Mouse (Mus musculus) heart, adult 11 months (tissue): ENCODE measurements around the gene Chil5.
"Not testable (repeated sequence)": the region's sequence is repeated elsewhere in the genome, so short reads cannot be mapped to it uniquely, and the experiment has no call there.

Source experiments
- DNase-seq: peaks from one replicate; pipeline ENCODE4 v3.0.0; 2022

Chil5 gene

DNA sequence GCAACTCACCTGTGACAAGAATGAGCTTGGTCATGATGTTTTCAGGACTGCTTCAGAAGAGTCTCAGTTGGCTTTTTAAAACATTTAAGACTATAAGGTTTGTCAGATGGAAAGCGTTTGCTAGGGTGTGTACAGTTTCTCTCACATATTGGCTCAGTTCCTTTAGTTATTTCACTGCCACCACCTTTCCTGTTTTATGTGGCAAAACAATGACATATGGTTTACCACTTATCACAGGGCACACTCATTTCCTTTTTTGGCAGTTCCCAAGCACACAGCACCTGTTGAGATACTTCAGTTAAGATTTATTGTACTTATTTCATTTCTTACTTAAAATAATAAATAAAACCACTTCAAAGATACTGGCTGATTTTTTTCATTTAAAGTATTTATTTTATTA lies at the start of gene Chil5:
Chil5 (minus strand) TSS at position 34 of the 400 bp plus-strand sequence.
- no peak for DNase-seq

DNA sequence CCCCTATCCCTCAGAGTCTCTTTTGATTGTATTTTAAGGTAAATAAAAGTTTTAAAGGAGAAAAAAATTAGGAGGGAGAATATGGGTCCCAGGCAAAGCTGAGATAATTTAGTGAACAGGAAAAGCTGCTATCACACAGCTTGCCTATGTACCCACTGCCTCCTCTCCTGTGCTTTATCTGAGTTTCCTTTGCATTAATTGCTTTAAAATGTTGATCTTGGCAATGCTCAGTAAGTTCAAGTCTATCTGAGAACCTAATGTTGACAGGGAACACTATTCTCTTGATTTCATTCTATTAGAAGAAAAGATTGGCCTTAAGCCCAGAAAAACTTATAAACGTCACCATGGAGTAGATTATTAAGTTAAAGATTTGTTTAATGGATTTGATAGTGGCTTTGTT lies 42.2 kb upstream of the Chil5 start:
- no peak for DNase-seq

DNA sequence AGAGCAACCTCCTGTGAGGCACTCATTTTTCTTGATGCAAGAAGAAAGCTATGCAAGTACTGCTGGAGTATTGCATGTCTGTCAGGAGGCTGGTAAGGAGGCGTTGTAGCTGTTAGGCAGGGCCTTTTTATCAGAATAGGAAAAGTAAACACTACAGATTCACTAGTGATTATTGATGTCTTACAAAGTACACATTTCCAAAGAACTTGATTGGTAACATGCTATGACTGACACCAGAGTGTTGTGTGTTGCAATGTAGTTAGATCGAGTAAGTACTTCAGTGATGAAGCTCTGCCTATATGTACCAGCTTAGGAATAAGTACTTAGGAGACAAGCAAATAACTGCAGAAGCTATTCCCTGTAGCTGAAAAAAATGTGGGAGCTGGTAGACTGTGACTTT lies 38.4 kb upstream of the Chil5 start:
- DNase-seq: no peak

DNA sequence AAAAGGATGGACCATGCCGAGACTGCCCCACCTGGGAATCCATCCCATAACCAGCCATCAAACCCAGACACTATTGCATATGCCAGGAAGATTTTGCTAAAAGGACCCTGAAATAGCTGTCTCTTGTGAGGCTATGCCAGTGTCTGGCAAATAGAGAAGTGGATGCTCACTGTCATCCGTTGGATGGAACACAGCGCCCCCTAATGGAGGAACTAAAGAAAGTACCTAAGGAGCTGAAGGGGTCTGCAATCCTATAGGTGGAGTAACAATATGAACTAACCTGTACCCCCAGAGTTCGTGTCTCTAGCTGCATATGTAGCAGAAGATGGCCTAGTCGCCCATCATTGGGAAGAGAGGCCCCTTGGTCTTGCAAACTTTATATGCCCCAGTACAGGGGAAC lies 35.1 kb upstream of the Chil5 start:
- DNase-seq: peak; percentile 74

DNA sequence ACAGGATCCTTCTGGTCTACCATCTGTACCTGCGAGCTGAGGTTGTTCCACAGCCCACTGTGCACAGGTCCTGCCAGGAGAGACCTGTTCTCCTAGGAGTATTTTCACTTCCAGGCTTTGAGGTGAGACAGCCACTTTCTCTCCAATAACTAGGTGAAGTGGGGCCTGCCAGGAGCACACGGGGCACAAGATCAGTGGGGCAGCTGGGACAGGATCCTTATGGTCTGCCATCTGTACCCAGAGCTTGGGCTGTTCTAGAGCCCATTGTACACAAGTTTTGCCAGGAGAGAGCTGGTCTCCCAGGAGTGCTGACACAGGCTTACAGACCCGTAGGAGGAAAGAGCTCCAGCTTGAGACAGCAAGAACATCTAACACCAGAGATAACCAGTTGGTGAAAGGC lies 25.4 kb upstream of the Chil5 start:
- no peak for DNase-seq

DNA sequence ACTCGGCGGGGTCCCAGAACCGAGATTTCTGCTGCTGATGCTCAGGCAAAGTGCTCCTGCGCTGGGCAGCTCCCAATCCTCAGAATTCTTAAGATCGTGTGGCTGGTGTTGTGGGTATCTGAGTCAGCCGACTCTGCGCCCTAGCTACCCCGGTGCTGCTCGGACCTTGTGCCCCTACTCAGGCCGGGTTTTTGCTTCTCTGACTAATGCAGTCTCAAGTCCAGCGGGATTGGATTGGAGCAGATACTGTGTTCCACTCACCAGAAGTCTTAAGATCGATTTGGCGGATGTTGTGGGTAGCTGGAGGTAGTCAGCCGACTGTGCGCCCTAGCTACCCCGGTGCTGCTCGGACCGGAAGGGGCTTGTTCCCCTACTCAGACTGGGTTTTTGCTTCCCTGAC lies 19.3 kb upstream of the Chil5 start:
- no peak for DNase-seq

DNA sequence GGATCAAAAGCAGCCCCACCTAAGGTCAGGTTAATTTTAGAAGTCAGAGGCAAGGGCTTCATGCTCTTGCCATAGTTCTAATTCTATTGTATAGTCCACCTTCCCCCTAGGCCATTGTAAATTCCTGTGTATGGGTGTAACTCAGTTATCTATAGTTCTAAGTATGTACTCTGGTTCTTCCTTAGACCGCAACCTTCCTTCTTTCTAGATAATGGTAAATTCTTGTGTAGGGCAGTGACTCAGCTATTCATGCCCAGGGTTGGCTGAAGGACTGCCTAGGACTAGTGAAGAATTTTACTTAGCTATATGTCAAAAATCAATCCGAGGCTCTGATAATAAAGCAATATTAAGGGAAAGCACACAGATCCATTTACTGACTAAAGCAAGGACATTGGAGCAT lies 7.7 kb upstream of the Chil5 start:
- no peak for DNase-seq

DNA sequence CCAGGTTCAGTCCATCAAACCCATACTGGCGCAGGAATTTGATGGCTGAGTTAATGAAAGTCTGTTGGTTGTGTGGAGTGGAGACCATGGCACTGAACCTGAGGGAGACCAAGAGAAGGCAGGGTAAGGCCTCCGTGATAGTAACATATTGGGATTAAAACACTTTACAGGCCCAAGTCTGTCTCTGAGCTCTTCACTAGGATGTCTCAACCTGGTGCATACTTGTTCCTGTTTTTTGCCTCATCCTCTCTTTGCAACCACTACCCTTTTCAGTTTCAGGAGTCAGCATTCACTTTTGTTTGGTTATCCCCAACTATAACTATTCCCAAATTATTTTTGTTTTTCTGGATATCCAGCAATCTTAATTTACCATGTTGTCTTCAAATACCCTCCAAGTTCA lies 8.5 kb downstream of the Chil5 start:
- DNase-seq: no peak

DNA sequence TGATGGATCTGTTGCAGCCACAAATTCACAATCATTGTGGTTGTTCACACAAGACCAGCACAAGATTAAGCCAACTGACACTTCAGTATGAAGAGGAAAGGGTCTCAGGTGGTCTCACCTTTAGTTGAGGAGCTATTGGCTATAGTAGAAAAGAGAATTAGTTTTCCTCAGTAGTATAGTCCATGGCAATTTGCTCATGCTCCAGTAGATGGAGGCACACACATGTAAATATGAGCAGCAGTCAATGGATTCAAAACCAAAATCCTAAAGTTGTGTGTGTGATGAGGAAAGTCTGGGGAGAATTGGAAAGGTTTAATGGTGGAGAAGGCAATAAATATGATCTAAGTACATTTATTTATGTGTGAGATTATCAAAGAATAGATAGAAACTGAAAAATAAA lies 10.8 kb downstream of the Chil5 start:
- DNase-seq: no peak

DNA sequence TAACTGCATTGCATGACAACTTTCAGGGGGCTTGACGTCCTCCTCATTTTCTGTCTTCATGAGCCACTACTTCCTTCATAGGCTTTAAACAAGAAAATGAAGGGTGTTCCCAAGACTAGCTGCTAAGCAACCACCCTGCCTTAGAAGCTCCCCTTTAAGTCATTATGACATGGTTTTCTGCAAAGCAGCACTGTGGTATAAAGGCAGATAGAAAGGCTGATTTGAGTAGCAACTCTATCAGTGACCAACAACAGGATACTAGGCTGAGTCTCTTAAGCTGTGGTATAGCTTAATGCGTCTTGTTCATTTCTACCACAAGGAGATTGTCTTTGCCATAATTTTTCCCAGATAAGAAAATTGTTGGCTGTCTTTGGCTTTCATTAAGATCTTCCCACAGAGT lies 18.1 kb downstream of the Chil5 start, which contains the start of gene Pifo:
Pifo (minus strand) TSS at position 101 of the 400 bp plus-strand sequence.
- no peak for DNase-seq

DNA sequence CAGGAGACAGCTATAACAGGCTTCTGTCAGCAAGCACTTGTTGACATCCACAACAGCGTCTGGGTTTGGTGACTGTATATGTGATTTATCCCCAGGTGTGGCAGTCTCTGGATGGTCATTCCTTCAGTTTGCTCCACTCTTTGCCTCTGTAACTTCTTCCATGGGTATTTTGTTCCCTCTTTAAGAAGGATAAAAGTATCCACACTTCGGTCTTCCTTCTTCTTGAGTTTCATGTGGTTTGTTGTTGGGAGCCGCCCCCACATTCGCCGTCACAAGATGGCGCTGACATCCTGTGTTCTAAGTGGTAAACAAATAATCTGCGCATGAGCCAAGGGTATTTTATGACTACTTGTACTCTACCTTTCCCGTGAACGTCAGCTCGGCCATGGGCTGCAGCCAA lies 29.3 kb downstream of the Chil5 start:
- peak; percentile 42 for DNase-seq

DNA sequence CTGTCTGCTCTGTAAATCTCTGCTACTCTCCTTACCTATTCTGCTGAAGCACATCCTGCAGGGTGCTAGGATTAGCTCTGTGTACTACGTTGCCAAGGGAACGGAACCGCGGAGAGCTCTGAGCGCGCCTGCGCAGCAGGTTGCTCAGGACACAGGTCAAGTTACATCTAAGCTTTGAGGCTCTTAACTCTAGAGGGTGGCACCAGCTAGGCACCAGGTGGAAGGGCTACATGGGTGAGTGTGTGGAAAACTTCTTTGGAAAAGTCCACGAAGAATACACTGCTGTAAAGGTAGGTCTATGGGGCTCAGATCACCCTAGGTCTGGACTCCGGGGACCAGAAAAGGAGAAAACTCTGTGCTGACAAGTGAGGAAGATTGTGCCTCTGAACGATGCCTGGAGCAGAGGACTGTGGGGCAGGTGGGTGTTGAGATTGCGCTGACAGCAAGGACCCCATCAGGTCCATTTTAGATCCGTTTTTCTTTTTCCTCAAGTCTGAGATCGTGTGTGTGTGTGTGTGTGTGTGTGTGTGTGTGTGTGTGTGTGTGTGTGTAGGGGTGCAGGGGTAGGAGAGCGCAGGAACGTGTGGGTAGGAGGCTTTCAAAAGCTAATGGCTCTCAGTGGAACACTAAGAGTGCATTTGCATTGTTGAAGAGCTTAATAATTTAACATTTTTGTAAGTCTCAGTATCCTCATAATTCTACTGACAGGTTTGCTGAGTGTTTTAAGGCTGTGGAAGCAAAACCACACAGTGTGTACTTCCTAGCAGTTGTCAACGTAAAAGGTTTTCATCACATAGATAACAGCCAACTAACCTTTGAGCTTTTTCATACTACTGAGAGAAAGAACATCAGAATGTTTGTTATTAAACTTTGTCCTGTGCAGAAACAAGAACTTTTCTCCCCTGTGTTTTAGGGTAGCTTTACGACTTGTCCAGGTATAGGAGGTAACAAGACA lies 30.9 kb downstream of the Chil5 start:
- DNase-seq: peak; percentile 87

DNA sequence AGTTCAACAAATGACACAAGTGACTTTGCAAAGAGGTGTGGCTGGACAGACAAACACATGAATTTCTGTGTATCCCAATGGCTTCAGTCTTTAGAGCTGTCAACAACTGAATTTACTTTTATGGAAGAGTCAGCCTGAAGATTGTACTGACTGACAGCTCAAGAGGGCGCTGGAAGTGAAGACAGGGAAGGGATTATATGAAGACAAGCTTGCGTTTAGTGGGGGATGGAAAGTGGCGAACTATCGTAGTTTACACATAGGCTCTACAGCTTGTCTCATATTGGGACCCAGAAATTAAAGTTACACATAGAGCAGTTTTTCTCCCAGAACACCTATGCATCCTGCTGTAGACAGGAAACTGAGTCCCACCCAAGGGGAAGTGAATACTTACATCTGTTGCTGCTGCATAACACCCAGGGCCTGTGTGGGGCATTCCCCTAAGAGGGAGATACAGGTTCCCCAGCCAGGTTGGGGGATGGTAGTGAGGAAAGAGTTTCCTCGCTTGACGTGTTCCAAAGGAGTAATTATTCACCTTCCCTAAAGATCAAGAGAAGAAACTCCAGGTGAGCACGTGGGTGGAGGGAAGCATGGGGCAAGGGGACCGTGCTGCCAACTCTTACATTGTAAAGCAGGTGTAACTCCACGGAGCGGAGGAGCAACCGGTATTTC lies 31.8 kb downstream of the Chil5 start:
- peak; percentile 84 for DNase-seq

DNA sequence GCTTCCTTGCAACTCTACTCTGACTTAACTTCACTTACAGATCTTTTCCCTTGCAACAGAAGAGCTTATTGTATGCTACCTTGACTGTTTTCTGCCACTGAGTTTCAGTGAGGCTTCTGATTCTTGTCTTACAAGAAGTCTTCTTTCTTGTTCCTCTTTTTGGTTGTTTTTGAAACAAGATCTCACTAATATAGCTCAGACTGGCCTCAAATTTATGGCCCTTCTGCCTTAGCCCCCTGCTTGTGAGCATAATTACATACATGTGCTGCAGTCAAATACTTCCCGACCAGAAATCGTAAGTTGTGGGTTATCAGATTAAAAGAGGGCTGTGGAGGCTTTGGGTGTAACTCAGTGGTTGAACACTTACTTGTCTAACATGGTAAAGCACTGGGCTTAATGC lies 37.9 kb downstream of the Chil5 start:
- DNase-seq: no peak

DNA sequence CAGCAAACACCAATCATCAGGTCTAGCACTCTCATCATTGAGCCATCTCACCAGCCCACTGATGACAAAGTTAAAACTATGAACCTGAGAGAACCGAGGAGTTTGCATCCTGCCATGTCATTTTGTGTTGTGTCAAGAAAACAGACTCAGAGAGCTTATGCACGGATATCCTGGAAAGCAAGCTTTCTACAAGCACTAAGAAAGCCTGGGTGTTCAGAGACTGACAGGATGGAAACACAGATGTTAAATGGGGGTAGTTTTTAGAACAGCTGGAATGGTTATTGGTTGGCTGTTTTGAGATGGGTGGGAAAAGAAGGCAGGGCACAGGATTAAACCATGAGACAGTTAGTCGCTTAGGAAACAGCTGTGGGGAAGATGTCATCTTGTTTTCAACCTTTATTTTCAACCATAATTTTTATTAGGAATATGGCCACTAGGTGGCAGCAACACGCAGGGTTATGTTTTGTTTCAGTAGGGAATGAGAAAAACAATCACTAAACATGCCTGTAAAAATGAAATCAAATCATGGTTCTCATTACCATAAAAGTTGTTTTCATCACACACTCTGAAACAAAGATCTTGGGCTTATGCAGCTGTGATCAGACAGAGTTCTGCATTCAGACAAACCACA lies 40.8 kb downstream of the Chil5 start:
- DNase-seq: peak; percentile 80

DNA sequence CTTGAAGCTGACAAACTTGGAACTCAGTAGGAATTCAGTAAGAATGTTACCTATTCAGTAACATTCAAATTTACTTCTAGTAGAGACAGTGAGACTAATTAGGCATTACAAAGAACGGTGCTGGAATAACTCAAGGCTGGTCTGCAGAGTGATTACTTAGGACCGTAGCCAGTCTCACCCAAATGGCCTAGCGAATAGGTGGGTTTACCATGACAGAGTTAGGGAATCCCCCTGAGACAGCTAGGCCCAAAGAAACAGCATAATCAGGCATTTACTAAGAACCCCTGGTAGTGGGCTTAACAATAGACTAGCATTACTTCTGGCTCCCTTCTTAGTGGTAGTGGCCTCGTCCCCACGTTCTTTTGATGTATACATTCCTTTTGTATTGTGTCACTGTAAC lies 43.0 kb downstream of the Chil5 start:
- DNase-seq: not testable (repeated sequence)

DNA sequence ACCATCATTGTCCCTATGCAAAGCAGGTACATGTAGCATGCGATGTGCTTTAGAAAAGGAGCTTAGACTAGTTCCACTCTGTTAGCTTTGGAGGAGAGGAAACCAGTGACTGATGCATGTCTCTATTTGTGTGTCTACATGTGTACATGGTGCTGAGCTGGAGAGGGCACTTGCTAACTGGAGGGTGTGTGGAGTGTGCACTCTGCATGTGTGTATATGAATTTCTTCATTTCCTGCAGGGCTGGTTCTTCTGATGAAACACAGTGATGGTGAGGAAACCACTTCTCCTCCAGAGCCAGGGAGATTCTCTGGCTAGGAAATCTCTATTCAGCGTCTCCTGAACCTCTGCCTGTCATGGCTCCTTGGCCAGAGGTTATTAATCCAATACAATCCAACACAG lies 58.4 kb downstream of the Chil5 start:
- no peak for DNase-seq

DNA sequence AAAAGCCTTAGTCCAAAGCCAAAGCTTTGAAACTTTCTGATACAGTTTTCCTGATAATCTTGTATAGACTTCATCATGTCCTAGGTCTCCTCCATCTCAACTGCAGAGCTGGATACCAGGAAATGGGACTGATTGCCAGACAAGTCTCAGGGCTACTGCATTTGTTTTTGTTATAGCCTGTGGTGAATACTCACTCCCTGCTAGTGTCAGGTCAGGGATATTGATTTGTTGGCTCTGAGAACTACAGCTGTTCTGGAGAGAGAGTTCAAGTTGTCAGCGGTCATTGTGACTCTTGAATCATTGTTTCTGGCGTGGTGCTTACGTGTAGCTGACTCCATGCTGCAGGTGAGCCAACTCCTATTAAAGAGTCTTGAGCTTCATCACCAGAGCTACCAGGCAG lies 59.2 kb downstream of the Chil5 start, which contains the start of gene Ovgp1:
Ovgp1 (plus strand) TSS at position 301 of the 400 bp plus-strand sequence.
- no peak for DNase-seq

DNA sequence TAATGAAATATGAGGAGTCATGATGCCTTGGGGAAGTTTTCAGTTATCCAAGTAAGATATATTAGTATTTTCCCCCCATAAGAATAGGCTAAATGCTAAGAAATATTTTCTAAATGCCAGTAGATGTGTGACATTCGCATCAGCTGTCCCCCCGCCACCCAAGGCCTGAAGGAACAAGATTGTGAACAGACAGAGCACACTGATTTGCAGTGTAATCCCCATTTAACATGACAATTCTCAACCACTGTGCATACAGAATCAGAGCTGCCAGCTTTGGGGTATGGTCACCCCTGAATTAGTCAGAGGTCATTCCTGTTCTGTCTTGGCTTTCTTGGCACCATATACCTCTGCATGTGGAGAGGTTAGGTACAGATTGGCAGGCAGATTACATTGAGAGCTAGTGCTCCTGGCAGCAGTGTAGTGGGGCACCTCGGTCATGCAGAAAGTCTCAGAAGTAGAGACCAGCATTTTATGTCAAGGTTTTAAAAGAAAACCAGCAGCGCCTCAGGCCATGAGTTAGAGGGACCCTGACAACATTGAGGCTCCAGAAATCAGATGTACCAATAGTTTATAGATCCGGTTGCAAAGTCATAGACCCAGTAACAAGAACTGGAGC lies 60.7 kb downstream of the Chil5 start:
- DNase-seq: no peak
